Mouse (Mus musculus) layer of hippocampus, postnatal 14 days (tissue): ENCODE data around the gene Gm9008. TPM values are rescaled to one million over a fixed set of nuclear protein-coding genes. Genes with fewer than 3 reads are reported as not detected.
"Not testable (repeated sequence)": the region's sequence is repeated elsewhere in the genome, so short reads cannot be mapped to it uniquely, and the experiment has no call there.

ENCODE experiments used
- DNase-seq, 2 experiments: peaks; one replicate each; pipeline ENCODE4 v3.0.0; 2021 to 2022; ENCODE audit warnings: low spot score in 2 of 2, mixed read lengths in 1 of 2
- long read RNA-seq, 2 experiments: library from polyadenylated mRNA; stranded (forward); transcript quantifications; one replicate each; pipeline ENCODE4 v2.0.0; 2021
- total RNA-seq, 2 experiments: library from RNA; stranded (reverse); gene quantifications; 2 replicates each; pipeline ENCODE4 v1.2.3; 2021

The Gm9008 gene
- 1 to 10 TPM; 7.4 to 8.1 TPM for total RNA-seq
- long read RNA-seq, experiment 1, partial matches to known transcripts = 0 of 1 reads
- long read RNA-seq, experiment 1, other reads (novel, unspliced or antisense) = 0 of 1 reads
- long read RNA-seq, experiment 2, partial matches to known transcripts = 0 of 1 reads
- long read RNA-seq, experiment 2, other reads (novel, unspliced or antisense) = 1 of 1 reads

DNA sequence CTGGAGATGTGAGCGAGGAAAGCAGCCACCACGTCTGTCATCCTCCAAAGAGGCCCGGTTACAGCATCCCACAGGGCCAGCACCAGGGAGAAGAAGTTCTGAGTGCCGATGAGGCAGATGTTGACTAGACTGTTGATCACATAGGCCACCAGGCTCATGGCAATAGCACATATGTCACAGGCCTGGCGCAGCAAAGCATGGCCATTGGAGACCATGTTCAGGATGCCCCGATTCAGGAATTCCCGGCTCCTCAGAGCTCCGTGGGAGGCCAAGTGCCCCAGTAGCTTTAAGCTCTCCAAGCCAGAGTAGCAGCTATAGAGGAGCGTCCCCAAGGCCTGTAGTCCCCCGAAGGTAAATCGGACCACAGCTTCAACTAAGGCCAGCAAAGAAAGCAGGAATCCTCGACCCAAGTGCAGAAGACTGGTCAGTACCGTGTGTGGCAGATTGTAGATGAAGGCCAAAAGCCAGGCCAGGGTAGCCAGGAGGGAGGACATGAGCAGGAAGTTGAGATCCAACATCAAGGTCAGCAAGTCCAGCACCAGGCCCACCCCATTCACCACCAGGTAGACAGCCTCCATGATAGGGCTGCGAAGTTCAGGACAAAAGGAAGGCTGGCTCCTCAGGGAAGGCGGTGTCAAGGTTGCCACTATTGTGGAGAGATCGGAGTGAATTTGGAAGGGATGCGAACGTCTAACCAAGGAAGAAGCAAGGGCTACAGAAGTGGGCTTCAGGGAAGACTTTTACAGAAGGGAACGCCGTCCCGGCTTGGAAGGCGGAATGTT, at the start of gene Gm9008:
Gm9008 (minus strand) TSS at position 731 of the 782 bp plus-strand sequence.
- not testable (repeated sequence) for DNase-seq

- DNase-seq = no peak
These were observed 24.5 kb upstream of the Gm9008 start for GRCm38 (mm10) chr6:76521975-76522641.

- no peak for DNase-seq
These were observed 12.6 kb upstream of the Gm9008 start for GRCm38 (mm10) chr6:76510200-76510599.

GRCm38 (mm10) chr6:76496335-76496734, 1.2 kb downstream of the Gm9008 start:
- DNase-seq = not testable (repeated sequence)

- peak; percentile 5 to 81 for DNase-seq
These were observed 29.4 kb downstream of the Gm9008 start for GRCm38 (mm10) chr6:76468194-76468593.
